Mouse (Mus musculus) intestine, postnatal 0 days (tissue): Measurements from ENCODE around the gene Tmem14a. TPM values are rescaled to one million over a fixed set of nuclear protein-coding genes. Genes with fewer than 3 reads are reported as not detected.

Source experiments
- ATAC-seq: fragments of 200-750 bp; cut with Nextera tagmentation; 2 replicates; pipeline ENCODE4 v1.8.0; 2017; ENCODE audit warnings: mild to moderate bottlenecking, moderate TSS enrichment, moderate library complexity
- H3K27ac ChIP-seq: fragments of 300-500 bp; sonication (generic); 2 replicates; pipeline ENCODE4 v1.5.1; 2014; ENCODE audit warnings: mild to moderate bottlenecking, low read depth, low read length, moderate library complexity
- H3K27me3 ChIP-seq: fragments of 300-500 bp; sonication (generic); replicated peaks from 2 replicates; pipeline ENCODE4 v1.6.1; 2014; ENCODE audit warnings: low read length, mixed read lengths; ENCODE audit not compliant: control insufficient read depth, insufficient read depth
- H3K36me3 ChIP-seq: fragments of 300-500 bp; sonication (generic); 2 replicates; pipeline ENCODE4 v1.6.1; 2014; ENCODE audit warnings: mild to moderate bottlenecking, moderate library complexity; ENCODE audit not compliant: control insufficient read depth, insufficient read depth
- H3K4me1 ChIP-seq: fragments of 300-500 bp; sonication (generic); replicated peaks from 2 replicates; pipeline ENCODE4 v1.6.1; 2014; ENCODE audit warnings: antibody characterized with exemption, low read length, mixed read lengths; ENCODE audit not compliant: control insufficient read depth, insufficient read depth
- H3K4me2 ChIP-seq: fragments of 300-500 bp; sonication (generic); replicated peaks from 2 replicates; pipeline ENCODE4 v1.6.1; 2014; ENCODE audit warnings: low read depth, mild to moderate bottlenecking, moderate library complexity
- H3K4me3 ChIP-seq: fragments of 300-500 bp; sonication (generic); 2 replicates; pipeline ENCODE4 v1.5.1; 2014; ENCODE audit warnings: low read depth, low read length
- H3K9ac ChIP-seq: fragments of 300-500 bp; sonication (generic); 2 replicates; pipeline ENCODE4 v1.6.1; 2014; ENCODE audit warnings: mild to moderate bottlenecking, low read depth, low read length
- H3K9me3 ChIP-seq: fragments of 300-500 bp; sonication (generic); 2 replicates; pipeline ENCODE4 v1.6.1; 2016; ENCODE audit warnings: mixed run types; ENCODE audit not compliant: control insufficient read depth
- CTCF ChIP-seq: sonication (generic); IDR thresholded peaks from 2 replicates; pipeline ENCODE4 v1.5.1; 2016; ENCODE audit warnings: low read depth, mild to moderate bottlenecking, control low read depth, antibody characterized with exemption, moderate library complexity
- WGBS: fragments of 180-500 bp; shearing (Covaris S2); extraction: QIAGEN DNeasy Blood & Tissue Kit; methylation state at CpG from one replicate; pipeline ENCODE4 v1.1.7; 2014; 5-methylcytosine and 5-hydroxymethylcytosine counted together
- polyA plus RNA-seq: library from polyadenylated mRNA; unstranded; fragments of >200 nt; fragmentation: Nextera tagmentation; extraction: Ambion mirVana; gene quantifications from 2 replicates; pipeline ENCODE4 v1.2.1, GENCODE M21; 2015

Gene Tmem14a
- polyA plus RNA-seq, 1 experiment from 2014 or later = 10.0 TPM

GRCm38 (mm10) chr1:21230376-21230775 is 12.0 kb downstream of the Tmem14a start:
- Histone ChIP-seq H3K27ac (no peak overlapping the region), H3K4me2 (no peak overlapping the region), H3K27me3 (no peaks in the 10 kb centered on the region), H3K4me3 (no peak overlapping the region), H3K9ac (no peak overlapping the region), H3K9me3 (no peaks in the 10 kb centered on the region), H3K4me1 (no peaks in the 10 kb centered on the region), H3K36me3 (no peaks in the 10 kb centered on the region)
- WGBS = 83% methylated on average over 2 of the region's 2 CpGs
- ATAC-seq = no peak
- TF ChIP-seq CTCF = no peak

GRCm38 (mm10) chr1:21231744-21232464 is 13.5 kb downstream of the Tmem14a start:
- ATAC-seq = peak; percentile 71
- Histone ChIP-seq H3K27me3 (no peaks in the 10 kb centered on the region), H3K9ac (no peak overlapping the region), H3K36me3 (no peaks in the 10 kb centered on the region), H3K9me3 (no peaks in the 10 kb centered on the region), H3K4me3 (no peak overlapping the region), H3K27ac (no peak overlapping the region), H3K4me1 (no peaks in the 10 kb centered on the region), H3K4me2 (0 out of 2 replicates have a peak overlapping the region, but pooled peaks have one; percentile 13)
- TF ChIP-seq CTCF = no peak
- WGBS = 47% methylated on average over 5 of the region's 5 CpGs

DNA sequence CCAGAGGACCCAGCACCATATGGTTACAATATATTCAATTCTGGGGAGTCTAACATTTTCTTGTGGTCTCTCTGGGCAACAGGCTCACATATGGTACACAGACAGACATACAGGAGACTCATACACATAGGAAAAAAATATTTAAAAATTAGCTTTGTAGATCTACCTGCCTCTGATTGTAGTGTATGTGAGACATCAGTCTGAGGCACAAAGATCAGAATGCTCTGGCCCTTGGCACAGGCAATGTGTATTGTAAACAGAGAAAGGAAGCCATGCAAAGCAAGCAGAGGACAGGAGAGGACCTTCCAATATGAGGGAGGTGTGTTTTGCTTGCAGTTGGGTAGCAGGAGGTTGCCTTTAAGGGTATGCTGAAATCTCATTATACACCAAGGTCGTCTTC is 14.1 kb downstream of the Tmem14a start:
- Histone ChIP-seq H3K4me1 (no peaks in the 10 kb centered on the region), H3K27ac (no peak overlapping the region), H3K36me3 (no peaks in the 10 kb centered on the region), H3K4me3 (no peak overlapping the region), H3K9ac (no peak overlapping the region), H3K27me3 (no peaks in the 10 kb centered on the region), H3K4me2 (no peak overlapping the region), H3K9me3 (no peaks in the 10 kb centered on the region)
- no peak for ATAC-seq
- no peak for TF ChIP-seq CTCF
- WGBS = 96% methylated on average over 1 of the region's 1 CpGs

- no peaks in the 10 kb centered on the region for H3K9me3 ChIP-seq
- H3K4me3 ChIP-seq = no peak overlapping the region
- 88% methylated on average over 6 of the region's 6 CpGs for WGBS
- no peak for TF ChIP-seq CTCF
- H3K4me1 ChIP-seq = peaks cover 3% of the 10 kb centered on the region; the same call in 1 of the 2 replicates
- H3K27me3 ChIP-seq = no peaks in the 10 kb centered on the region
- H3K9ac ChIP-seq = no peak overlapping the region
- no peak overlapping the region for H3K27ac ChIP-seq
- ATAC-seq = no peak
- no peaks in the 10 kb centered on the region for H3K36me3 ChIP-seq
- H3K4me2 ChIP-seq = no peak overlapping the region
Observed at GRCm38 (mm10) chr1:21235359-21235758, 17.0 kb downstream of the Tmem14a start.

GRCm38 (mm10) chr1:21239911-21240898 is 21.8 kb downstream of the Tmem14a start, which contains the start of gene Gsta3:
Gene Gsta3, plus strand, starts transcription at chr1:21240589.
- H3K27ac ChIP-seq = no peak within 1 kb of the TSS; the same call in 1 of the 2 replicates
- H3K4me2 ChIP-seq = peak within 1 kb of the TSS; percentile 47

DNA sequence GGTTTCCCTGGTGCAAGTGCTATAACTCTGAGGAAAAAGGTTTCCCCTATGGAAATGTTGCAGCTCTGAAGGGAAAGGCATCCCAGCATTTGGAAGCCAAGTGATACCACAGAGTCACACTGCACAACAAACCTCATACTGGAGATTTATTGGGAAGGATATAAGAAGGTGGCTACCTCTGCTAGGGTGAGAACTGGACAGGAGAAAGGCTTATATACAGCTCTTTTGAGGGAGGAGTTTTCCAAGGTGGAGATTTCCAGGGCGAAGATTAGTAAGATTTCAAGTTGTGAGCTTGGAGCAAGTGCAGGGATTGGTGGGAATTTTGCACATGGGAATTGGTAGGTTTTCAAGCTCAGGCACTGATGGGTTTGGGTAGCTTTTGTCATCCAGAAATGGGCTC is 22.7 kb downstream of the Tmem14a start:
- Histone ChIP-seq H3K4me1 (peaks cover 7% of the 10 kb centered on the region; the same call in 1 of the 2 replicates), H3K4me2 (peak overlapping the region; percentile 47; the same call in 1 of the 2 replicates), H3K9me3 (no peaks in the 10 kb centered on the region), H3K27me3 (no peaks in the 10 kb centered on the region), H3K36me3 (no peaks in the 10 kb centered on the region), H3K4me3 (no peak overlapping the region), H3K9ac (no peak overlapping the region), H3K27ac (no peak overlapping the region)
- TF ChIP-seq CTCF = no peak
- ATAC-seq = no peak
- WGBS = 60% methylated on average over 1 of the region's 1 CpGs

More at GRCm38 (mm10) chr1:21239911-21240898, 21.8 kb downstream of the Tmem14a start, which contains the start of gene Gsta3:
- no peak for TF ChIP-seq CTCF
- Histone ChIP-seq H3K9me3 (no peaks in the 10 kb centered on the region), H3K4me1 (peaks cover 7% of the 10 kb centered on the region; the same call in 1 of the 2 replicates), H3K36me3 (no peaks in the 10 kb centered on the region), H3K27me3 (no peaks in the 10 kb centered on the region), H3K4me3 (no peak within 1 kb of the TSS), H3K9ac (no peak within 1 kb of the TSS)
- WGBS = 57% methylated on average over 8 of the region's 8 CpGs
- peak; percentile 97 for ATAC-seq
